Mouse (Mus musculus) megakaryocyte-erythroid progenitor cell, adult 5-6 weeks (primary cell): Measurements from ENCODE around the gene Sugct. TPM values are rescaled to one million over a fixed set of nuclear protein-coding genes. Genes with fewer than 3 reads are reported as not detected.
"Not testable (repeated sequence)": the region's sequence is repeated elsewhere in the genome, so short reads cannot be mapped to it uniquely, and the experiment has no call there.

ENCODE experiments used
- ATAC-seq: replicated peaks from 2 replicates; pipeline ENCODE4 v1.8.0; 2016; ENCODE audit warnings: mild to moderate bottlenecking, inconsistent platforms; ENCODE audit not compliant: severe bottlenecking, poor library complexity, low FRiP score, low TSS enrichment
- total RNA-seq, 2 experiments: library from RNA; stranded (forward) in 1 of 2; stranded (reverse) in 1 of 2; fragments of 200-1000, 215-1000 nt in 1 of 2; fragments of >200 nt in 1 of 2; fragmentation: Nextera tagmentation in 1 of 2; gene quantifications; 2 replicates each; pipeline ENCODE4 v1.2.3; 2014 to 2017

Gene Sugct
- total RNA-seq, 2 experiments from 2014 or later = not detected

DNA sequence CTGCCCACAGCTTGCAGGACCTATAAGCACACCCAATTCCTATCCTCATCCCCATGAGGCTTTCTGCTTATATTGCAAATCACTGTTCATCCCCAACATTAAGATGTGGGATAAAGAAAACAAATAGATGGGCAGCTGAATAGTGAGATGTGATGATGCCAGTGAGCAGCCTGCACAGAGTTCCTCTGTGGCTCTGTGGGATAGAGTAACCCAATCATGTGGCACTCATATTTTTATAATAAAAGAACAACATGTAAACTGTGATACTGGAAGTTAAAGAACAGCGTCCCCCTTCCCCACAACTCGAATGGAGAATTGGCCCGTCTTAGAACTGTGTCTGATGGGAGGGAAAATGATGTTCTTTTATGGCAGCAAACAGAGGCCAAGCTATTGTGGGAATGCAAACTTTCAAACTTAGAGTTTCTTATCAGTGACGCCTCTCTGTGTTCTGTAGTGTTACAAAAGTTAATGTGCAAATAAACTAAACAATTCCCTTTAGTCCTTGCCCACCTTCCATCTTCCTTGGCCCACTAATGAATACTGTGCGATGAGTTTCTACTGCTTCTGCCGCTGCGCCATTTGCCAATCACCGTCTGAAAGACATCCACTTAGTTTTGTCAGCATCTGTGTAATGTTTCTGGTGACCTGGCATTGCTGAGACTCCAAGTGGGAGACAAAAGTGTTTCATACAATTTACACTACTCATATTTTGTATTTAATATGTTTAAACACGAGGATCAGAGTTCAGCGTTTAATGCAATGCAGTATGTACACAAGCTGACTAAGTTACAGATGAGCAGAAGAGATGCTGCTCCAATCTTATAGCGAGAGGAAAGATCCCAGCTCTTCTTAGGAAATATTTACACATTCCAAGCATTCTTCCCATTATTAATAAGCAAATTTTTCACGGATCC, 756.5 kb downstream of the Sugct start:
- no peak for ATAC-seq

DNA sequence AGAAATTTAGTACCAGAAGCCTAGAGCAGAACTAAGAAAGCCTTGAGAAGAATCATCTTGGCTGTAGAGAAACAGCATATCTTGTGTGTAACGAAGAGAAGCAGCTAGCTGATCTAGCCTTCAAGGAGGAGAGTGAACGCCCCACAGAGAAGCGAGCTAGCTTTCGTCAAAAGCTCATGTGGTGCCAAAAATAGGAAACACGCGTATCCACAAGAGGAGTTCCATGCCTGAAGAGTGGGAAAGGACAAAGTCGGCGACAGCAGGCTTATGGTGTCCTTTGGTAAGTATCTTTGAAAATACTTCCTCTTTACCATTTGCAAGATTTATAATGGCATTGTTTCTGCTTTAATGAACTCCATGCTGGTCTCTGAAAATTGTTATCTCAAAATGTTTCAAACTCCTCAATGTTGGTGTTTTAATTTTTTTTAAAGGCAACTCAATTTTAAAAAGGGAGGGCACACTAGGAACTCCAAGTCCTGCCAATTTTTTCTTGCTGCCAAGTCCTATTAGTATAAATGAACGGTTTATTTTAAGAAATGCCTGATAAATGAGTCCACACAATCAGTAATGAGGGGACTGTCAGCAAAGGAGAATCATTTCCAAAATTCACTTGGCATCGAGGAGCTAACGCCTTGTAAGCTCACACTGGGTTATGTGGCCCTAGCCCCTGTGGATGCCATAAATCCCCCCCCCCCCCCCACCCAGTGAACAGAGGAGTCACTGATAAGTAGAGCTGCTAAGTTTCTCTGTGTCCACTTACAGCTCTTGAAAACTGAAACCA, 757.7 kb downstream of the Sugct start:
- no peak for ATAC-seq

DNA sequence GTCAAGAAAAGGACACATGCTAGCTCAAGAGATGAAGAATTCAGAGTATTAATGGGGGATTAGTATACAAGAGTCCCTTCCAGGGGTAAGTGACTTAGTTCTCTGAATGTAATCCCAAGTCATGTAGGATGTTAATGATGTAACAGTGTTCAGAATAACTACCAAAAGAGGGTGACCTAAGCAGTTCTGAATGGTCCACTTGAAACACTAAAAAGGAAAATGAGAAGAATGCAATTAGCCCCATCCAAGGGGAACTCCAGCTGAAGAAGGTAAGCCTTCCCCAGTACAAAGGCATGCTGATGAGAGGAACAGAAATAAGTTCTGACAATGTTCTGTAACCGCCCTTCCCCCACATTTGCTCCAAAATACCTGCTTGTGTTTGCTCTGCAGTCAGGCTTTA, 760.3 kb downstream of the Sugct start:
- ATAC-seq = no peak

DNA sequence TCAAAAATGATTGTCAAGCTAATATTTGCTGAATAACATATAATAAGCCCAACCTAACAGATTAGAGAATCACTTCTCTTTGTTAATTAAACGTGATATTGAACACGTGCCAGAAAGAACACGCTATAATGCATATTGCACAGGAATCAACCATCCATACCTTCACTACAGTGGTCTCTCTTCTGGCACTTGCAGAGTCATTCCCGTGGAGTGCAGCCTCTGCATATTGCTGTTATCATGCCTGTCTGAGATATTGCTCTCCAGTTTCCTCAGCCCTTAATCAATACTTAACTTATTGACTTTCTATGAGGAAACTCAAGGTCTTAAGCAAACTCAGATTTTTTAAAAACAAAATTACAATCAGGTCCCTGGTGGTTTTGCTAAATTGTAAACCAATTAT, 761.8 kb downstream of the Sugct start:
- ATAC-seq = 0 out of 2 replicates have a peak, but pooled peaks have one; percentile 55

DNA sequence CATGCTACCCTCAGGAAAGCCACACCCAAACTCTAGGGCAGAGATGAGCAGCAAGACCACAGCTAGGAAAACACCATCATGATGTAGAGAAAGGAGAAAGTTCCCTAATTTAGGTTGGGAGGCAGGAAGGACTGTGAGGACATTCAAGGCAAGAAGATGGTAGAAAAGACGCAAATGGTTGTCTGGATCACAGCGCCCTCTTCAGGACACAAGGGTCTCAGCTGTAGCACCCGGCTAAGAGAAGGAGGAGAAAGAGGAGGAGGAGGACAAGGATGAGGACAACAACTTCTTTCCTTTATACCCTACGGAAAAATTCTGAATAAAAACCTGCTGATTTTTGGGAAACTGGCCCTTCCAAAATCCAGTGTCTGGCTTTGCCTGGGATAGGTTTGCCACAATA, 774.0 kb downstream of the Sugct start:
- peak; percentile 67; the same call in 1 of the 2 replicates for ATAC-seq

DNA sequence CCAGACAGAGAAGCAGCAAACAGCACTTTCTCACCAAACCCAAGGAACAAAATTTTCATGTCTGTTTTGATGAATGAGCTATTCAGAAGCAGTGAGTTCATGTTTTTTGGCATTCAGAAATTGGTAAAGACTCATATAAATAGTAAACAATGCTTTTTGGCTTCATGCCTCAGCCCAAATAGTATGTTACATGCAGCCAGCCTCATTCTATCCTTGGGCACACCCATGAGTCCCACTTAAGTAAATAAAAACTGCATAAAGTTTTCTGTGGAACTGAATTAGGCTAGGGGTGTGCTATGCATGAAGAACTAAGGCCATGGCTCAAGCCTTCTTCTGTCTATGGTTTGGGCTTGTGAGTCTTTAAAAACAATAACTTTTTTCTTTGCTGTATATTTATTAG, 779.7 kb downstream of the Sugct start:
- ATAC-seq = no peak

DNA sequence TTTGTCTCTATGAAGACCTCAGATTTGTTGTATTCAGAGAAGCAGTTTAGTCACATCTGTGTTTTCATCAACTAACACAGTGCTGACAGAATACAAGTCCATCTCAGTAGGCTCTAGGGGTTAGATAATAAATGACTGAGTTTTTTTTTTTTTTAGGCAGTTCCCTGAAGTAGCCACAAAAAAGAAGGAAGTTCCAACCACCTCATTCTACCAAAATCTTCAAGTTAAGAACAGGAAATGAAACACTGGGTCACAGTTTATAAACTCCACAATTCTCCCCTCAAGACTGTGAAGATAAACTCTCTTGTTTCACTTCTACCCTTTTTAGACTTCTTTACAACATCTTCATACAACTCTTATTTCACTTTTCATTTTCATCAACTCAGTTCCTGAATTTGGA, 783.1 kb downstream of the Sugct start:
- ATAC-seq = no peak

DNA sequence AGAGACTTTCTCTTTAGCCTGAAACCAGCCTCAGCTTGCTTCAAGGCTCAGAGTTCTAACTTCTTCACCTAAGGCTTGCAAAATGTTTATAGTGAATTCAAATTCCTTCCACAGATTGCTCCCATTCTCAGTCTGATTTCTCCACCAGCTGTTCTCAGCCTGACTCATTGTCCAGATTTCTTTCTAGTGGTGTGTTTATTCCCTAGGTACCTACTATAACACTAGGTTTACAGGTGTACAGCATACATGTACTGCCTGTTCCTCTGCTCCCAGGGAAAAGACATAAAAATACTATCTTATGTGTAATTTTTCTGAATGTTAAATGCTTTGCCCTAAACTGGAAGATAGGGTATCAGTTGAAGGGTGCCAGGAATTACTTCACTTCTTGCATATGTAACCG, 788.4 kb downstream of the Sugct start:
- ATAC-seq = no peak

DNA sequence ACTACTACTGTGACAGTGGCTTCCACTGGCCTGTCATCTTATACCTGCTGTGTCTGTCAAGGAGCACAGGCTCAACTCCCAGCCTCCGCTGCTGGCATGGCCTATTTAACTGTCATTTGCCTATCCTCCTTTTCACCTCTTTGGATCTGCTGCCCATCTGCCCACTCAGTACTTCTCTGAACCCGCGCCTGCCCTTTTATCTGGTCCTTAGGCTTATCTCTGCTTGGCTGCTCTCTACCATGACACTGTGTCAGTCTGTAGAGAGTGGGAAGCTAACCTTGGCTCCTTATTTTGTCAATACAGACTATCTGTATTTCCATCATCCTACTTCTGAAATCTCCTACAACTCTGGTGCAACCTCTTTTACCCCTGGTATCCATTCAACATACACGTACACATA, 793.9 kb downstream of the Sugct start:
- ATAC-seq = peak; percentile 61

DNA sequence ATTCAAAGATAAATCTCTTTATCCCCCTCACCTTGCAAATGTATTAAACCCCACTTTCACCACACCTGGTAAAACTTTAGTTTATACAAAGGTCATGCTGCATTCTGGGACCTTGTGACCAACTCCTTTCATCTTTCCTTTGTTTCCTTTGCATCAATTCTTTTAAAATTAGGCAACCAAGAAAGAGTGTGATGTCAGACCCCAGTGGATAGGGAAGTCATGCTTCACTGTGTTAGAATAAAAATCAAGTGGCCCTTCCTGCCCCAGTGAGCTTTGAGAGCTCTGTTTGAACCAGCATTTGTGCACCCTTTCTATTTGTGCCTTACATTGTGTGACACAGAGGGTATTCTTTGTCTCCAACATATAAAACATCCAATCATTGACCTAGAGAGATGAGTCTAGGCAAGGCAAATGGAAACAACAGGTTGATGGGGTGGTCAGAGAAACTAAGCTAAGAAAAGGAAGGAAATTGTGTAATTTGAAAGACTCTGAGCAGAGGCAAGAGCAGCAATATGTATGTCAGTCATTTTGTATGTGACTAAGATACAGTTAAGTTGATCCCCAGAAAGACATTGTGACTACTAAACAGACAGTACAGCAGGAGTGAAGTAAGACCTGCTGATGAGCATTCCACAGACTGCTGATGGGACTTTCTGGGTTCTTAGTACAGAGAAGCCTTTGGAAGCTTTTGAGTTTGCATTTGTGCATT, 797.1 kb downstream of the Sugct start:
- ATAC-seq = no peak

DNA sequence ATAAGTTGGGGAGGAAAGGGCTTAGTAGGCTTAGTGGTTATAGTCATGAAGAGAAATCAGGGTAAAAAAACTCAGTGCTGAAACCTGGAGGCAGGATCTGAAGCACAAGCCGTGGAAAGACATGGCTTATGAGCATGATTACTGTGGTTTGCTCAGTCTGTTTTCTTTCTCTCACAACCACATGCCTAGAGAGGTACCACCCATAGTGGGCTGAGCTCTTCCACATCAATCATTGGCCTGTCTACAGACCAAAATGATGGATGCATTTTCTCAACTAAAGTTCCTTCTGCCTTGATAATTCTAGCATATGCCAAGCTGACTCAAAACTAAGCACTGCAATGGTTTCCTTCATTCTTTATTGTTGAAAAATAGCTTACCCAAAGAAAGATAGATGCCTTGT, 817.3 kb downstream of the Sugct start:
- ATAC-seq = no peak

DNA sequence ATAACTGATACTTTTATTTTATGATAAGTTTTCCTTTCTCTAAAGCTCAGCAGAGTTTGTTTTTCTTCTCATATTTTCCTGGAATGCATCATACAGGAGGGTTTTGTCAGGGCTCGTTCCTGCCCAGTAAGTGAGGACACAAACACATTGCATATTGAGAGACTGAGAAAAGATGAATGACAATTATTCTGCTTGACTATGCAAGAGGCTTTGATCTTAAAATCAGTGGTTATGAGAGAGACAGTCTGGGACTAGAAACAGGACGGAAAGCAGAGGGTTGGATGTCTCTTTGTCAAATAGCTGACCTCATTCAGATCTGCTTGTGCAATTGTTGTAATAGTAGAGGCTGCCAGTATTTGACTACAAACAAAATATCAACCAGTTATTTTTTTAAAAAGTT, 835.4 kb downstream of the Sugct start:
- ATAC-seq = no peak

DNA sequence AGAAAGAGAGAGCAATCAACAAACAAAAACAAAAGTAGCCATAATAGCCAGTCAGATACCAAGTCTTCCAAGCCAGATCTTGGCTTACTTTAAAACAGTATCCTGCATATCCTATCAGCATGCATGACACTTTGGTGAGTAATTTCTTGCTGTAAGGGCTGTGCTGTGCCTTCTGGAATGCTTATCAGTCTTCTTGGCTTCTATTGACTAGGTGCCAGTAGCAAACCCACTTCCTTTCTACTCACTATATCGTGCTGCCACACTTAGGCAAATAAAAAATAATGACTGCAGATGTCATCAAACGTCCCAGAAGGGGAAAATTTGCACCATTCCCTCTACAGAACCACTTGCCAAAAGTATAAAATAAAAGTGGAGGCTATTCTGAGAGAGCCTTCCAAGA, 848.1 kb downstream of the Sugct start:
- peak; percentile 97 for ATAC-seq

DNA sequence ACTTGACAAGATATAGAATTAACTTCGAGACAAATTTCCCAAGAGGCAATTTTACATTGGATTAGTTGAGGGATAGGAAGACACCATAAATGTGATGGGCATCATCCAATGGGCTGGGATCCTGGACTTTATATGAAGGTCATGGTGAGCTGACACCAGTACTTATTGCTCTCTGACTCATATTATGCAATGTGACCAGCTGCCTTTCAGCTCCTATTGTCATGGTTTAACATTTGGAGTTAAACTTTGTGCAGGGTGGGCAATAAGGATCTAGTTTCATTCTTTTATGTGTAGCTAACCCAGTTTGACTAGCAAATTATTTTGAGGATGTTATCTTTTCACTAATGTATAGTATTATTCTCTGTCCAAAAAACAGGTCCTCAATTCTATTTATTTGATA, 854.4 kb downstream of the Sugct start:
- no peak for ATAC-seq

DNA sequence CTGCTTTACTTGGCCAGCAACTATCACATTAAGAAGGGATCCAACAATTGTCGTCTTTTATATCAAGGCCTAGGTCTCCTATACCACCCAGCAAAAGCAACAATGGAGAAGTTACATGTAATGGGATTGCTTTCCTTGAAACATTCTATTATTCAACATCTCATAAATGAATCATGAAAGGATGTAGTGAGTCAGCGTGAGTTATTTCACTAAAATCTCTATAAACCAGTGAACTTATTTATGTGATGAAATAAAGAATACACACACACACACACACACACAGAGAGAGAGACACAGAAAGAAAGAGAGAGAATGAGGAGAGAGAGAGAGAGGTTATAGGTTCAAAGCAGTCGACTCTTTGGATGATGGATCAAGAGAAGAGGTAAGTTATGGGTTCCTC, 856.9 kb downstream of the Sugct start:
- ATAC-seq = no peak

DNA sequence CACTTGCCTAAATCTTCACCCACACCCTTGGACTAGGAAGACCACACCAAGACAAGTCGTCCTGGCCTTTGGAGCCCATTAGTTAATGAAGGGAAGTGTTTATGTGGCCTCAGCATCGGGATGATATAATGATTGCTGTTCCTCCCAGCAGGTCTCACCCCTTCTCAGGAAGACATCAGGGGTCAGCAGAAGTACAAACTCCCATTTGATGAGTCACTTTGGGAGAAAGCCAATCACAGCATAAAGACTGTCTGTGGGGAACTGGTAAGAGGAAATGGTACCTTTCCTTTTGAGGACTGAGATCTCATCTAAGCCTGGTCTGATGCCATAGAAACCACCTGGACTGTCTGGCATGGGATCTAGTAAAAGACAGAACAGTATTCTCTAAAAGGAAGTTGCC, 860.2 kb downstream of the Sugct start:
- ATAC-seq = no peak

DNA sequence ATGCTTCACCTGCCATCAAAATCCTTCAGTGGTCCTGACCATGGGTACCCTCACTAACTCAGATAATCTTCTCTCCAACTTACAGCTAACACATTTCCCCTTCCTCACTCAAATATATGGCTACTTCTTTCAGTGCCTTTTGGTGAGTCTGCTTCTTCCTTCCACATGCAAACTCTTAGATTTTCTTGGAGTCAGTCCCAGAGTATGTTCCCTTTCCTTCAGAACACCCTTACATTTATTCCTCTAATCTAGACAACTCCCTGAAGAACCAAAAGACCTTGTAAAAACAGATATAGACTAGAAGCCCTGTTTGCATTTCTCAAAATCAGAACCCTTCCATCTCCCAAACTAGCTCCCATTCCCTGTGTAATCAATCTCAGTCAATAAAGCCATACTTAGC, 862.3 kb downstream of the Sugct start:
- no peak for ATAC-seq

DNA sequence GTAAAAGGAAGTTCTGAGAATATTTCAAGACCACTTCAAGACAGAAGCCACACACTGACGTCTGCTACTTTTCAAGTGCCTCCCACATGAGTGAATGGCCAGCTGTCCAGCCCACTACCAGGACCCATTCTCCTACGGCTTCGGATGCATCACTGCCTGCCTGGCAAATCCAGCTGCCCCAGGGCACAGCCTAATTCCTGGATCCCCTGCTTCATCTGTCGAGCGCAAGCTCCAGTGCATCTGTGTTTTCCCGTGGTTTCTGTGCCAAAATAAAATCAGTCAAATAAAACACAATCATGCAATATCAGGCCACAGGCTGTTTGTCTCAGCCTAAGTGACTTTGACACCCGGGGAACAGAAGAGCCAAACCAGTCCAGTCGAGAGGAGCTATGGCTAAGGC, 863.5 kb downstream of the Sugct start:
- ATAC-seq = no peak

DNA sequence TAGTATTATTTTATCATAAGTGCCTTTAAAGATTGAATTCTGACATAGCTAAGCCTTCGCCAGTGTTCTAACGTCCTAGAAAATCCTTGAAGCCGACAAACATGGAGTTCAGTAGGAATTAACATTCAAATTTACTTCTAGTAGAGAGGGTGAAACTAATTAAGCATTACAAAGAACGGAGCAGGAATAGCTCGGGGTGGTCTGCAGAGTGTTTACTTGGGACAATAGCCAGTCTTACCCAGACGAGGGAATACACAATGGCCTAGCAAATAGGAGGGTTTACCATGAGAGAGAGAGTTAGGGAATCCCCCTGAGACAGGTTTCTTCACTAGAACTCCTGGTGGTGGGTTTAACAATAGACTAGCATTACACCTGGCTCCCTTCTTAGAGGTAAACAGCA, 865.1 kb downstream of the Sugct start:
- ATAC-seq = not testable (repeated sequence)

DNA sequence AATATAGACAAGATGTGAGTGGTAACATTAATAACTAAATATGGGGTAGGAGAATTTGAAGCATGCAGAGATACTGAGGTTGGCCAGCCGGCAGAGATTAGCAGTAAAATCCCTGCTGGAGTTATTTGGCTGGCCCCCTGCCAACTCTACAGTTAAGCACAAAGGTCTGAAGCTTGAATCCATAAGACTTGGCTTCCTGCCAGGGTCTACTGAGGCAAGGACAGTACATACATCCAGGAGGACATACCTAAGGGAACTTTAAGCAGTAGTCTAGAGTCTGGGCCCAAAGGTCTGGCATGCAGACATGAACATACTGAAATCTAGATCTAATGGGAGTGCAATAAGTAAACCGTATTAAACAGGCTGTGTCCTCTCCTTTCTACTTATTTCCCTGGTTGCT, 865.8 kb downstream of the Sugct start:
- no peak for ATAC-seq
